Mouse (Mus musculus) CH12.LX (cell line): ENCODE measurements around the gene Nos1. TPM values are rescaled to one million over a fixed set of nuclear protein-coding genes. Genes with fewer than 3 reads are reported as not detected.

Experiments
- DNase-seq: peaks from one replicate; pipeline ENCODE4 v3.0.0-alpha.2; 2013; ENCODE audit errors: extremely low read depth
- H3K27ac ChIP-seq: 2 replicates; pipeline ENCODE4 v1.5.1; 2012; ENCODE audit warnings: low read depth, mild to moderate bottlenecking, control low read depth, moderate library complexity; ENCODE audit not compliant: insufficient read depth
- H3K27me3 ChIP-seq: replicated peaks from 2 replicates; pipeline ENCODE3; 2012; ENCODE audit warnings: inconsistent platforms
- H3K36me3 ChIP-seq, 2 experiments: replicated peaks in 1 of 2; 2 replicates each; pipeline versions ENCODE3 to v1.6.1; 2012; ENCODE audit warnings: inconsistent platforms in 1 of 2, low read length in 1 of 2, mild to moderate bottlenecking in 1 of 2, mixed read lengths in 1 of 2, moderate library complexity in 1 of 2; ENCODE audit not compliant: control insufficient read depth in 1 of 2, insufficient read depth in 1 of 2
- H3K4me1 ChIP-seq, 2 experiments: 2 replicates each; pipeline ENCODE4 v1.6.1; 2012; ENCODE audit warnings: inconsistent platforms in 1 of 2, moderate library complexity in 1 of 2; ENCODE audit not compliant: insufficient read depth in 2 of 2, control insufficient read depth in 1 of 2
- H3K4me2 ChIP-seq: 2 replicates; pipeline ENCODE4 v1.6.1; 2012; ENCODE audit warnings: low read depth, mild to moderate bottlenecking, control low read depth; ENCODE audit not compliant: poor library complexity, insufficient read depth, severe bottlenecking
- H3K4me3 ChIP-seq, 3 experiments: fragments of 150-350 bp in 1 of 3; sonication (generic) in 1 of 3; replicated peaks in 1 of 3; 2 replicates each; pipeline versions ENCODE3 to v1.5.1; 2011 to 2012; ENCODE audit warnings: low read depth in 2 of 3, low read length in 2 of 3, mild to moderate bottlenecking in 2 of 3, moderate library complexity in 2 of 3, control low read depth in 1 of 3, improper control_type of control experiment in 1 of 3, inconsistent platforms in 1 of 3, mixed read lengths in 1 of 3; ENCODE audit not compliant: poor library complexity in 1 of 3
- H3K79me2 ChIP-seq: replicated peaks from 2 replicates; pipeline ENCODE4 v1.6.1; 2012; ENCODE audit warnings: mild to moderate bottlenecking, moderate library complexity; ENCODE audit not compliant: control insufficient read depth, poor library complexity, insufficient read depth, severe bottlenecking; ENCODE audit errors: extremely low read depth
- H3K9ac ChIP-seq: 2 replicates; pipeline ENCODE4 v1.6.1; 2012; ENCODE audit warnings: low read depth, mild to moderate bottlenecking, control low read depth, moderate library complexity; ENCODE audit not compliant: insufficient read depth
- H3K9me3 ChIP-seq: replicated peaks from 2 replicates; pipeline ENCODE3; 2012; ENCODE audit warnings: low read length, inconsistent platforms, mixed read lengths
- BHLHE40 ChIP-seq: IDR thresholded peaks from 2 replicates; pipeline ENCODE4 v1.6.1; 2011; ENCODE audit warnings: mild to moderate bottlenecking, low read depth, low read length, improper control_type of control experiment
- CTCF ChIP-seq, 2 experiments: IDR thresholded peaks in 1 of 2; conservative IDR thresholded peaks in 1 of 2; 2 replicates each; pipeline ENCODE4 v1.5.1; 2011 to 2012; ENCODE audit warnings: low read depth in 2 of 2, low read length in 2 of 2, improper control_type of control experiment in 1 of 2, inconsistent platforms in 1 of 2, mild to moderate bottlenecking in 1 of 2, moderate library complexity in 1 of 2
- E2F4 ChIP-seq: IDR thresholded peaks from 2 replicates; pipeline ENCODE4 v1.6.1; 2011; ENCODE audit warnings: low read depth, low read length, improper control_type of control experiment; ENCODE audit not compliant: insufficient replicate concordance
- ELF1 ChIP-seq: IDR thresholded peaks from 2 replicates; pipeline ENCODE4 v1.6.1; 2014; ENCODE audit warnings: low read depth, mild to moderate bottlenecking, inconsistent platforms, low read length, improper control_type of control experiment
- GABPA ChIP-seq: IDR thresholded peaks from 2 replicates; pipeline ENCODE4 v1.6.1; 2012; ENCODE audit warnings: low read depth, low read length, improper control_type of control experiment, inconsistent platforms; ENCODE audit not compliant: insufficient replicate concordance
- HCFC1 ChIP-seq: IDR thresholded peaks from 2 replicates; pipeline ENCODE4 v1.6.1; 2012; ENCODE audit warnings: low read depth, mild to moderate bottlenecking, inconsistent platforms, low read length, improper control_type of control experiment
- JUN ChIP-seq: IDR thresholded peaks from 2 replicates; pipeline ENCODE4 v1.6.1; 2011; ENCODE audit warnings: low read depth, mild to moderate bottlenecking, low read length, improper control_type of control experiment, moderate library complexity; ENCODE audit not compliant: insufficient read depth
- JUND ChIP-seq: conservative IDR thresholded peaks from 2 replicates; pipeline ENCODE4 v1.6.1; 2011; ENCODE audit warnings: low read depth, low read length, improper control_type of control experiment
- MAFK ChIP-seq: IDR thresholded peaks from 2 replicates; pipeline ENCODE4 v1.6.1; 2011; ENCODE audit warnings: low read length, improper control_type of control experiment; ENCODE audit not compliant: insufficient replicate concordance
- NELFE ChIP-seq: IDR thresholded peaks from 2 replicates; pipeline ENCODE4 v1.6.1; 2011; ENCODE audit warnings: low read depth, low read length, improper control_type of control experiment
- NRF1 ChIP-seq: IDR thresholded peaks from 2 replicates; pipeline ENCODE4 v1.6.1; 2014; ENCODE audit warnings: low read depth, mild to moderate bottlenecking, inconsistent platforms, low read length, improper control_type of control experiment, moderate library complexity
- PAX5 ChIP-seq: IDR thresholded peaks from 2 replicates; pipeline ENCODE4 v1.6.1; 2012; ENCODE audit warnings: low read length, inconsistent platforms, mixed read lengths
- RAD21 ChIP-seq: IDR thresholded peaks from 2 replicates; pipeline ENCODE4 v1.6.1; 2011; ENCODE audit warnings: low read depth, mild to moderate bottlenecking, low read length, improper control_type of control experiment, moderate library complexity
- SIN3A ChIP-seq: IDR thresholded peaks from 2 replicates; pipeline ENCODE4 v1.6.1; 2012; ENCODE audit warnings: low read length, improper control_type of control experiment, inconsistent platforms
- SMC3 ChIP-seq: IDR thresholded peaks from 2 replicates; pipeline ENCODE4 v1.6.1; 2011; ENCODE audit warnings: low read depth, low read length, improper control_type of control experiment
- TBP ChIP-seq: conservative IDR thresholded peaks from 2 replicates; pipeline ENCODE4 v1.6.1; 2011; ENCODE audit warnings: low read depth, low read length, improper control_type of control experiment
- UBTF ChIP-seq: IDR thresholded peaks from 2 replicates; pipeline ENCODE4 v1.6.1; 2012; ENCODE audit warnings: low read depth, mild to moderate bottlenecking, inconsistent platforms, low read length, improper control_type of control experiment, moderate library complexity
- USF2 ChIP-seq: conservative IDR thresholded peaks from 2 replicates; pipeline ENCODE4 v1.6.1; 2011; ENCODE audit warnings: low read depth, low read length, improper control_type of control experiment
- ZC3H11A ChIP-seq: IDR thresholded peaks from 2 replicates; pipeline ENCODE4 v1.6.1; 2012; ENCODE audit warnings: low read depth, mild to moderate bottlenecking, inconsistent platforms, low read length, improper control_type of control experiment
- ZKSCAN1 ChIP-seq: IDR thresholded peaks from 2 replicates; pipeline ENCODE4 v1.6.1; 2012; ENCODE audit warnings: low read depth, inconsistent platforms, low read length, improper control_type of control experiment, borderline replicate concordance
- ZMIZ1 ChIP-seq: IDR thresholded peaks from 2 replicates; pipeline ENCODE4 v1.6.1; 2012; ENCODE audit warnings: low read depth, mild to moderate bottlenecking, inconsistent platforms, low read length, improper control_type of control experiment
- ZNF384 ChIP-seq: IDR thresholded peaks from 2 replicates; pipeline ENCODE4 v1.6.1; 2012; ENCODE audit warnings: low read depth, low read length, improper control_type of control experiment, inconsistent platforms
- dilution Hi-C: fragments of 300-500 bp; cut with MboI; formaldehyde crosslinking; loops from 2 replicates; pipeline ENCODE4 v1.14.3; 2020; ENCODE audit warnings: low sequenced_read_pairs; ENCODE audit not compliant: extremely low pct_unique_long_range_greater_than_20kb, extremely low pct_ligation_motif_present
- in situ Hi-C: fragments of 300-500 bp; cut with MboI; formaldehyde crosslinking; loops from 3 replicates; pipeline ENCODE4 v1.14.3; 2019; ENCODE audit warnings: low sequenced_read_pairs, low pct_ligation_motif_present, low pct_unique_long_range_greater_than_20kb, mixed read lengths
- polyA plus RNA-seq: library from polyadenylated mRNA; unstranded; fragments of >175 nt; gene quantifications from 2 replicates; pipeline ENCODE4 v1.2.1, GENCODE M21; 2012; ENCODE audit warnings: low read depth; ENCODE audit not compliant: insufficient read length
- total RNA-seq, 2 experiments: library from RNA; depleted of rRNA; stranded (reverse); fragments of 300-350 nt in 1 of 2; fragments of >200 nt in 1 of 2; gene quantifications; 2 replicates each; pipeline ENCODE4 v1.2.3; 2012 to 2014

Nos1 gene
- total and polyA plus RNA-seq, 3 experiments = 2.4 to 17.0 (median 5.6) TPM

- in situ Hi-C loops = no loop called here
- dilution Hi-C loops = no loop called here
- Histone ChIP-seq H3K9me3 (no peaks in the 10 kb centered on the region), H3K27me3 (no peaks in the 10 kb centered on the region), H3K36me3 (peaks cover 22 to 37% of the 10 kb centered on the region in 2 experiments), H3K27ac (no peak overlapping the region), H3K4me3 (no peak overlapping the region), H3K4me1 (peaks cover 2 to 7% of the 10 kb centered on the region in 2 experiments; a peak in 1 of 4 replicates), H3K79me2 (no peaks in the 10 kb centered on the region), H3K4me2 (no peak overlapping the region), H3K9ac (no peak overlapping the region)
- DNase-seq = peak; percentile 69
- TF ChIP-seq E2F4 (no peak), MAFK (no peak), HCFC1 (no peak), CTCF (conservative IDR thresholded peaks at IDR 0.05 in 1 of 2, IDR thresholded peaks at IDR 0.05 in 1 of 2; ENCODE audit: low read depth in 2 of 2, low read length in 2 of 2) (peak; percentile 72 to 84), ZC3H11A (no peak), NRF1 (no peak), PAX5 (no peak), SMC3 (peak; percentile 70), NELFE (no peak), ELF1 (peak; percentile 17; the same call in 1 of the 2 replicates), JUN (no peak), GABPA (no peak), TBP (no peak), USF2 (no peak), UBTF (0 out of 2 replicates have a peak, but pooled peaks have one; percentile 5), RAD21 (peak; percentile 73), ZMIZ1 (no peak), BHLHE40 (0 out of 2 replicates have a peak, but pooled peaks have one; percentile 12), JUND (no peak), ZKSCAN1 (no peak), ZNF384 (peak; percentile 99), SIN3A (no peak)
Measured at GRCm38 (mm10) chr5:117955675-117956420, 175.0 kb downstream of the Nos1 start.
